Mouse (Mus musculus) heart, postnatal 25 days (tissue): Measurements from ENCODE around the gene Uqcr10. TPM values are rescaled to one million over a fixed set of nuclear protein-coding genes. Genes with fewer than 3 reads are reported as not detected.

Source experiments
- DNase-seq: peaks from one replicate; pipeline ENCODE4 v3.0.0; 2022; ENCODE audit warnings: low spot score
- intact Hi-C: fragments of 180-260 bp; cut with DNase I; formaldehyde crosslinking; loops from one replicate; pipeline ENCODE4 v1.15.1; 2025
- total RNA-seq, 2 experiments: library from RNA; stranded (reverse); gene quantifications; 2 replicates each; pipeline ENCODE4 v1.2.3; 2021

Gene Uqcr10
- 1,000 to 10,000 TPM; 1,536 to 1,541 TPM for total RNA-seq

DNA sequence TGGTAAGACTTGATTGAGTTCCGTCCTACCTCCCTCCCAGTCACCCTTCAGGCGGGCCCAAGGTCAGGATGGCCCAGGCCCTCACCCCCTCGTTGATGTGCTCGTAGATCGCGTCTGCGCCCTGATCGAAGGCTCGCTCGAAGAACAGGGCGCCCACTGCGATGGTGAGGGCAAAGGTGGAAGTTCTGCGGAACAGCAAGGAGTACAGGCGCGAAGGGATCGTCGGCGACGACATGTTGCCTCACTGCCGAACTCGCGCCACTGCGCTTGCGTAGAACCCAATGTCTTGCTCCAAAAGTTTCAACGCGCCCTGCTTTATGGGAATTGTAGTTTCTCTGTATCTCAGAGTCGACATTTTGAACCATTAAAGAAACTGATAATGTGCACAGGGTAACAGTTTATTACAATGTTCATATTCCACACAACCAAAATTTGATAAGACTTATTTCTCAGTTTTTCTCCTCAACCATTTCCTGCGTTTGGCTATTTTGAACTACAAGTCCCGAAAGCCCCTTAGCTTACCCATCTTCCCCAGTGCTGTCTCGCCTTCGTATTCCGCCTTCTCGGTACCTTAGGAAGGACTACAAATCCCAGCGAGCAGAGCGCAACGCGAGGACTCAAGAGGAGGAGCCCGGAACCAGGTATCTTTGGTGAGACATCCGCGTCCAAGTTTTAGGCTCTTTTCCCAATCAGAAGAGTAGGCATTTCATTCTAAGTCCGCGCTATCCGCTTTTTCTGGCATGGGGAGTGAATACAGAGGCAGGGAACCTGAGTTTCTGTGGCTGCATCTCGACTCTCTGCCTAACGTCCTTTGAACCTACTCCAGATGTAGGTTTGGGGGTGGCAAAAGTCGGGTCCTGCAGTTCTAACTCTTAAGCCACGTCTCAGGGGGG, at the start of gene Uqcr10, which contains the start of gene Zmat5:
TSS of gene Uqcr10 (minus strand) at position 271 of the 893 bp plus-strand sequence.
TSS of gene Zmat5 (plus strand) at position 607 of the 893 bp plus-strand sequence.
- peak; percentile 81 for DNase-seq
- intact Hi-C loops = no loop called here

DNA sequence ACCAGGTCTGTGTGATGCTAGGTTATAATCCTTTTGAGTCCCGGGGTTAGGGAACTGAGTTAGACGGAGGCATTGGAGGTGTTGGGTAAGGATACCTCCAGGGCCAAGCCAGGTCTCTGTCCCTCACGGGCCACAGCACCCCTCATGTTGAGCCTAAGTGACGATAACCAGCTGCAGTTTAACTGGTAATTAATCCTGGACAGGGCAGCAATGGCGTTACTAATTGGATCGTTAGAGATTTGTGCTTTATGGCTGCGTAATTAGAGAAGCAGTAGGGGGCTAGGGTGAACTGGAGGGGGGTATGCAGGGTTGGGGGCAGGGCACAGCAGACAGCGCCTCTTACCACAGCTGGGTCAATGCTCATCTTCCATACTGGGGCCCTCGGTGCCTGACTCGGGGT, 48.7 kb upstream of the Uqcr10 start:
- DNase-seq = no peak
- intact Hi-C loops = no loop called here

DNA sequence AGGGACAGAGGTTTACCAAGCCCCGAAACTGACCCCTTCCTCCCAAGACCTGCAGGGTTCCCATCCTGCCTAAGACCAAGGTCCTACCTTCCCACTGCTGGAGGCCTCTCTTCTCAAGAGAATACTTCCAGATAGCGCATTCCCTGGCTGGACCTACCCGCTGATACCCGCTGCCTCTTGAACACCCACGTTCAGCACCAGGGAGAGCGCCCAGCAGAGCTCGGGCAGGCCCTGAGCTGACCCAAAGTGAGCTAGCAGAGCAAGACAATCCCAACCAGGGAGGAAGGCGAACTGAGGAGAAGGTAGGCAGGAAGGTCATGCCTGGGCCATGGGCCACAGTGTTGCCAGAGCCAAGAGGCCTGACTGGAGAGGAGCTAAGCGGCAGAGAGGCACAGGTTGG, 46.1 kb upstream of the Uqcr10 start:
- DNase-seq = no peak
- intact Hi-C loops = no loop called here

DNA sequence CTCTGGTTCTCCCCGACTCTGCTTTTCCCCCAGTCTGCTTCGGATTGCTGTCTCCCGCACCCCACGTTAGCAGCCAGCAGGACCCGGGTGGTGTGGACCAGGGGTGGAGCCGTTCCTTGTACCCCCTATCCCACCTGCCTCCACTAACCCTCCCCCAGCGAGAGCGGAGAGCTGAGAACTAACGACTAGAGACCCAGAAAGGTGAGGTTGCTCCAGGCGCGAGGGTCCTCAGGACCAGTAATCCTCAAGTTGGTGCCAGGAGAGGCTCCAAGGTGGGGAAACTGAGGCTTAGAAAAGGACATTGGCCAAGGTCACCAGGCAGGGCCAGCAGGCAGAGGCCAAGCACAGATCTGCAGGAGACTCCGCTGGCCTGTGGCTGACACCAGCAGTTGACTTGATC, 43.1 kb upstream of the Uqcr10 start:
- intact Hi-C loops = no loop called here
- no peak for DNase-seq

- DNase-seq = no peak
- intact Hi-C loops = no loop called here
These were observed 42.6 kb upstream of the Uqcr10 start, which contains the start of gene Cabp7 for GRCm38 (mm10) chr11:4746733-4747132. Gene Cabp7, minus strand, starts transcription at chr11:4746778.

DNA sequence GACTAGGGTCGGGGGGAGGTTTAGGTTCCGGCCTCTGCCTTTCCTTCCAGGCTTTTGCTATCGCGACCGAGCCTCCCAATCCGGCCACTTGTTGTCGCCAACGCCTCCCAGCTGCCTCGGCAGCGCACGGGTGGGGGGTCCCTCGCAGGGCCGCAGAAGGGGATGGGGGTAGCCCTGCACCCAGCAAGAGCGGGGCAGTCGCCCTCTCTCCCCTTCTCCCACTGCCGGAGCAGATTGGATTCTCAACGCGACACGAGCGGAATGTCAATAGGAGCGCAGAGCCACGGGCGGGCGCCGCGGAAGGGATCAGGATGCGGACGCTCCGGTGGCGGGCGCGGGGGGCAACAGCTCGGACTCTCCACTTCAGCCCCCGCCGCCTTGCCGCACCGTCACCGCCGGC, 41.8 kb upstream of the Uqcr10 start:
- DNase-seq = no peak
- intact Hi-C loops = no loop called here

- no peak for DNase-seq
- intact Hi-C loops = no loop called here
These were observed 40.5 kb upstream of the Uqcr10 start for GRCm38 (mm10) chr11:4744691-4745090.

- DNase-seq = no peak
- intact Hi-C loops = no loop called here
These were observed 36.6 kb upstream of the Uqcr10 start for GRCm38 (mm10) chr11:4740785-4741184.

DNA sequence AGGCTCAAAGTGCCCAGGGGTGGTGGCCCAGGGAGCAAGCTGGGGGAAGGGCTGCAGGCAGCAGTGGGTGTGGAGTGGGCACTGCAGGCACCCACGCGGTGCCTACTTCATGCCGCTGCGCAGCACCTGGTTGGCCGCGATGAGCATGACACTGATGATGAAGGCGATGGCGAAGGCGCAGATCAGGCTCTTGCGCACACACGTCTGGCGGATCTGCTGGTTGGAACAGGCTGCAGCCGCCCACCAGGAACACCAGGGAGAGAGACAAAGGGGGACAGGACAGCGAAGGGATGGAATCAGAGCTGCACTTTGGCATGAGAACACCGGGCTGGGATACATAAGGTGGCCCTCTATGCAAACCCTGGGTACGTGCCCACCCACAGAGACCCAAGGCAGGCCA, 34.6 kb upstream of the Uqcr10 start:
- no peak for DNase-seq
- intact Hi-C loops = no loop called here

DNA sequence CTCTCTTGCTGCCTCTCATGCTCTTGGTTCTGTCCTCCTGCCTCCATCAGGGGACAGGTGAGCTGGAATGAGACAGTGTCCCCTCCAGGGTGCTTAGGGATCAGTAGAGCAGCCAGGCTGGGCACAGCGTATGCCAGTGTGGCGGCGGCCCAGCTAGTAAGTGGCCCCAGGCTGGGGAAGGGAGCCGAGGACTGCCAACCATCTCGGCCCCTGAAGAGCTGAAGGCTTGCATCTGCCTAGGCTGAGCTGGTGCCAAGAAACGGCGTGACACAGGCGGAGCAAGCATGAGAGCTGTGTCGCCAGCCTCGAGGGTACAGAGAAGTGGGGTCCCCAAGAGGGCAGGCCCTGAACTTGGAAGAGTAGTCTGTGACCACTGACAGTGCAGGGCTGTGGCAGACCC, 33.5 kb upstream of the Uqcr10 start:
- intact Hi-C loops = no loop called here
- no peak for DNase-seq

- DNase-seq = no peak
- intact Hi-C loops = no loop called here
These were observed 32.2 kb upstream of the Uqcr10 start for GRCm38 (mm10) chr11:4736355-4736754.

DNA sequence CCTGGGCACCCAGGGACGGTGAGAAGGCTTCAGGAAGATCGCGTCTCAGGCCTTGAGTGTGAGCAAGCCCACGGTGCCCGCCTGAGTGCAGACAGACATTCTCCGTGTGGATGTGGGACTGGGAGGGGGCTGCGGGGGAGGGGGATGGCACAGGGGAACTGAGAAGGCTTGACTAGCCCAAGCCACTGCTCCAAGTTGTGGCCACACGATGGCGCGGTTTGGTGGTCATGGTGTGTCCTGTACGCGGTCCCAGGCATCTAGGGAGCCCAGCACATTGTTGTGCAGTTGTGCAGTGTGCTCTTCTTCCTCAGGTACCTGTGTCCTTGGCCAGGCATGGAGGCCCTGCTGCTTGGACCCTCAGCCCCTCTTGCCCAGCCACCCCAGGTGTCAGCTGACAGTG, 30.0 kb upstream of the Uqcr10 start:
- intact Hi-C loops = no loop called here
- DNase-seq = no peak

DNA sequence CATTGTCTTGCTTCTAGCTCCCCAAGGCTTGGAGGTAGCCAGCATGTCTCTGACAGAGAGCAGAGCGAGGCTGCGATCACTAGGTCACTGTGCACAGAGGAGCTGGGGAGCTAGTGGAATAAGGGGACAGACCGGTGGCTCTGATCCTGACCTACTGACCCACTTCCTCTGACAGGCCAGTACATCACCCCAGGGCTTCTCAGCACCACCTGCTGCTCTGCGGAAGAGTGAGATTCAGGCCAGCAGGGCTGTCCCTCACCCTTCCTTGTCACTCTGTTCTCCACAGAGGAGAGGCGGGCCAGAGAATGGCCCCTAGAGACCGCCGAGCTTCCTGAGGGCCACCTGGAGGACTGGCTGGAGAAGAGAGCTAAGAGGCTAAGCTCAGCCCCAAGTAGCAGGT, 27.6 kb upstream of the Uqcr10 start:
- intact Hi-C loops = no loop called here
- DNase-seq = no peak

DNA sequence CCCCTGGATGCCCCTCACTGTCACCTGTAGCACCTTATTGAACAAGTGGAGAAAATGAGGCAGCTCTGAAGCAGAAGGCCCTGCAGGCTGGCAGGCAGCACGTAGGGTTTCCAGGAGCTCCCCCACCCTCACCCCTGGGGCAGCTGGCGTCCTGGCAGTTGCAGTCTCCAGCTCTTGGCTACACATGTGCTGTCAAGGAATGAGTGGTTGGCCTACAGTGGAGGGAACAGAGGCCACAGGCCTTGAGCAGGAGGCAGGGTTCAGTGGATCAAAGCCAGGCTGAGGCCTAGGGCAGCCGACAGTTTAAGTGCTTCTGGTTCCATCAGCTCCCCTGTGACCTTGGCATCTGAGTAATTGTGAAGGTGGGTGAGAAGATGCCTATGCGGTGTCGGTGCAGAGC, 26.8 kb upstream of the Uqcr10 start:
- DNase-seq = no peak
- intact Hi-C loops = no loop called here

DNA sequence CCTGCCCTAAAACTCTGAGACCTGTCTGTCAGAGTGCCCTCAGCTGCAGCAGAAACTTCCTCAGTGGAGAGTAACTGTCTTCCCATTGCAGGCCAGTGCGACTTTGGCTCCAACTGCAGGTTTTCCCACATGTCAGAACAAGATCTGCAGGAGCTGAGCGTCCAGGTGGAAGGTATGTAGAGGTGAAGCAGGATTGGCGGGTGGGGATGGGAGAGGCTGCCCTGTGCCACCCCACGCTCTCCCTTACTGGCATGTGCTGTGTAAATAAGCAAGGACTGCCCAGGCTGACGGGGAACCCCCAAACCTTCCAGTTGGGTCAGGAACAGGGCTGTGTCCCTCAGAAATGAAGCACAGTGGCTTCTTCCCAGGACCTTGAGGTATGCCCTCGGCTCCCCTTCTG, 26.0 kb upstream of the Uqcr10 start:
- intact Hi-C loops = no loop called here
- no peak for DNase-seq

- intact Hi-C loops = no loop called here
- DNase-seq = no peak
These were observed 25.5 kb upstream of the Uqcr10 start for GRCm38 (mm10) chr11:4729603-4730002.

DNA sequence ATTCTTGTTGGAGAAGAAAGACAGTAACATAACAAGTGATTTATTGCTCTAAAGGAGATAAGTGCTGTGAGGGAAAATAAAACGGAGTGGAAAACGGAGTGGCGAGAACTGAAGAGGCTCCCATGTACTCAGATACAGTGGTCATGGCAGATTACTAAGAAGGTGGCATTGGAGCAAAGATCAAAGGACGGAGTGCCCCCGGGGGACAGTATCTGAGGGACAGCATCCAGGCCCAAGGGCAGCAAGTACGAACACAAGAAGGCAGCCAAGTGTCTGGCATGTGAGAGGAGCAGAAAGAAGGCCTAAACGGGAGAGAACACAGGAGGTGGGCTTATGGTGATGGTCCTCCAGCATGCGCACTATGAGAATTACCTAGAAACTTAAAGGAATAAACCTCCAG, 17.6 kb upstream of the Uqcr10 start:
- intact Hi-C loops = no loop called here
- DNase-seq = no peak

- intact Hi-C loops = no loop called here
- no peak for DNase-seq
These were observed 16.9 kb upstream of the Uqcr10 start for GRCm38 (mm10) chr11:4720900-4721580.

DNA sequence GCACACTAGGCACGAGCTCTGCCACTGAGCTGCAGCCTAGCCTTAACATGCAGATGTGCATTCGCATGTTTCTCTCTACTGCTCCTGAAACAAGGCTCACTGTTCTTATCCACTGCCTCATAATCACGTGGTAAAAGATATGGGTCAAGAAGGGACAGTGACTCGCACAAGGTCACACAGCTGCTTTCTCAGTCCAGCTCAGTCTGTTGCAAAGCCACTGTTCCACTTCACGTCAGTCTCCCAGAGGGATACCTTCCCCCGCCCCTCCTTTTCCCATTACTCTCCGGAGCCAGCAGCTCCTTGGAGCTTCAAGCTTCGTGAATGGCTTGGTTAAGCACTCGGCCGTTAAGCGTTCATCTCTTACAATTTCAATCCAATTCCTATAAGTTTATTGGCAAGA, 16.3 kb upstream of the Uqcr10 start:
- intact Hi-C loops = no loop called here
- DNase-seq = no peak

DNA sequence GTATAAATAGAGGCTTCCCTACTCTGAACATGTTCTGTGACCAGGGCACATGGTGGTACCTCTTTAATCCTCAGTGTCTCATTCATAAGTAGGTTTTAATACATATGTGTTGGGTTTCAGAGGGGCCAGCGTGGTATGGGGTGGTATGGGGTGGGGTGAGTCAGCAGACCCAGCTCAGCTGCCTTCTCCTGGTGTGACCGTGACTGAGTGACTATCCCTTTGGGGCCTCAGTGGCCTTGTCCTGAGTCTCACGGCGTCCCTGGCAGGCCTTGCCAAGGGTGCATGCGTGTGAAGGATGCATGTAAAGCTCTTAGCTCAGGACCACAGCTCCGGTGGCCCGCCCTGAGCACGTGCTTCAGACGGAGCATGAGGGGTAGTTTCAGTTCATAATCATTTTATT, 15.8 kb upstream of the Uqcr10 start:
- intact Hi-C loops = no loop called here
- no peak for DNase-seq

- DNase-seq = no peak
- intact Hi-C loops = no loop called here
These were observed 14.4 kb upstream of the Uqcr10 start for GRCm38 (mm10) chr11:4718548-4718947.
